Mouse (Mus musculus): Measurements from ENCODE around the gene Hbp1.

DNA sequence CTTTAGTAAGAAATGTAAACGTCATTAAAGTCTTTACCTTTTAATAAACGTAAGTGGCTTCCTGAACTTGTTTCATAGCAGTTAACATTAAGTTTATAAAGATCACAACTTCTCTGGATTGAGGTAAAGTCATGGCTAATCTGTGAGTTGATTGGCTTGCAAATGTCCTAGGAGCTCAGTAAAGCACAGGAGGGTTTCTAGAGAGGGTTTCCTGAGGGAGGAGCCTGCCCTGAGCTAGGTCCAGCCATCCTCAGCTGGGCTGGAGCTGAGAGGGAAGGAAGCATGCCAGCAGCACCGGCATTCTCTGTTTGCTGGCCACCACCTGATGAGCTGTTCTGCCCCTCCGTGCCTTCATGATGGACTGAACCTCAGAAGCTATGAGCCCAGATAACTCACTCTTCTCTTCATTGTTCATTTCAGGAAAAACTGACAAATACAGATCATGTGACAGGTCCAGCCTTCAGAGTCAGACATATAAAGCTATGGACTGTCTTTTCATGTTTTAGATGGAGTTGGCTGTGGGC, 49.9 kb downstream of the Hbp1 start:
- TF ChIP-seq GATA1 (IDR thresholded peaks at IDR 0.05; ENCODE audit: borderline replicate concordance, low read length) (no peak), FLI1 (IDR thresholded peaks at IDR 0.05; ENCODE audit: low read length) (no peak)
